Mouse (Mus musculus) cerebellum, adult 11-12 months (tissue): ENCODE measurements around the gene Retreg1.
A peak's percentile ranks its signal among the peaks of the same experiment; 100 is the strongest.

Experiments
- DNase-seq: peaks from one replicate; pipeline ENCODE4 v3.0.0; 2022

Gene Retreg1

DNA sequence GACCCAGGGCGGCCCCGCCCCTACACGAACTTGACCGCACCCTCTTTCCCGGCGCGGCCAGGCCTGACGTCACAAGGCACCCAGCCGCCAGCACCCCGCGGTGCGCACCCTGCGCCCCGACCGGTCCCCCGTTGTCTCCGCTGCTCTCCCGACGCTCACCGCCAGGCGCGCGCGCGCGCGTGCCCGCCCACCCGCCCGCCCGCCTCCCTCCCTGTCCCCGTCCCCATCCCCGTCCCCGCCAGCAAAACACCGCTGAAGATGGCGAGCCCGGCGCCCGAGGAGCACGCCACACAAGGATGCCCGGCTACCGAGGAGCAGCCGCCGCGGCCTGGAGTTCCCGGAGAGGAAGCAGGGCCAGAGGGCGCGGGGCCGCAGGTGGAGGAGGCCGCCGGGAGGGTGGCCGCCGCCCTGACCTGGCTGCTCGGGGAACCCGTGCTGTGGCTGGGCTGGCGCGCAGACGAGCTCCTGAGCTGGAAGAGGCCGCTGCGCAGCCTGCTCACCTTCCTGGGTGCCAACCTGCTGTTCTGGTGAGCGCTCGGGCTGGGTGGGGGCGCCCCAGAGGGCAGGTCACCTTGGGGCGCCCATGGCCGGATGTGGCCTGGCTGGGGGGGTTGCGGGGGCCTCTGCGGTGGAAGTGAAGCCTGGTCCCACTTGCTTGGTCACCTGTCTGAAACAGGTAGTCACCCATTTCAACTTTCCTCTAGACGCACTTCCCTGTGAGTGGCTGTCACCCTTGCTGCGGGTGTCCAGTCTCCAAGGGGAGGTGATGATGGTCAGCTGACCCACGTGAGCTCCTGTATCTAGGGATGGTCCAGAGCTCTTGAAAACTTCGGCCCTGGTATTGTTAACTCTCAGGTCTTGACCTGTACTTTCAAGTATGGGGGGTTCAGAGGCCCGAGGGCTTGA lies at the start of gene Retreg1:
Retreg1 (plus strand) TSS at position 95 of the 906 bp plus-strand sequence.
- peak; percentile 76 for DNase-seq

GRCm38 (mm10) chr15:25794123-25794522 lies 48.9 kb upstream of the Retreg1 start:
- DNase-seq = no peak

DNA sequence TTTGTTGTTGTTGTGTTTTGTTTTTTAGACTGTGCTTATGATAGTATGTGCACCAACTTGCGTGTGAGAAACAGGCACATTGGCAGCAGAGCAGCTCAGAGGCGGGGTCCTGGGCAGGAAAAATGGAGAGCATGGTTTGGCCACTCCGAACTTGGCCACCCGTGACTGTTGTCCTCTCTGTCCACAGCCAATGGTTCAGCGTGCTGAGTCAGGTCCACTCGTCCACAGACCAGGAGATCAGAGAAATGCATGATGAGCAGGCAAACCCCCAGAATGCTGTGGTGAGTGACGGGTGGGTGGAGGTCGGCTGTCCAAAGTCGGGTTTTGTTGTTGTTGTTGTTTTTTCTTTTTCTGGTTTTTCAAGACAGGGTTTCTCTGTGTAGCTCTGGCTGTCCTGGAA lies 47.5 kb upstream of the Retreg1 start:
- DNase-seq = no peak

DNA sequence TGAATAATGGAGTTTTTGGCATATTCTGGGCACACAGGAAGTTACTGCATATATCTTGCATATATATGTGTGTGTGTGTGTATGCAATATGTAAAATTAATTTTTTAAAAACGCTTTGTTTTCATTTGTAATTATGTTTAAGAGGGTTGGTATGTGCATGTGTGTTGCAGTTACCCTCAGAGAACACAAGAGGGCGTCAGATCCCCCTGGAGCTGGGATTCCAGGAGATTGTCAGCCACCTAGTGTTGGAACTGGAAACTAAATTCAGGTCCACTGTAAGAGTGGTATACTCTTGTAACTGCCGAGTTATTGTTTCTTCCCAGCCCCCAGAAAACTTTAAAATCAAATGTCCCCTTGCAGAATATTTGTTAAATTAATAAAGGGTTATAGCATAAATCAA lies 46.6 kb upstream of the Retreg1 start:
- DNase-seq = no peak

- no peak for DNase-seq
Observed at GRCm38 (mm10) chr15:25797179-25797578, 45.8 kb upstream of the Retreg1 start.

GRCm38 (mm10) chr15:25797888-25798287 lies 45.1 kb upstream of the Retreg1 start:
- no peak for DNase-seq

DNA sequence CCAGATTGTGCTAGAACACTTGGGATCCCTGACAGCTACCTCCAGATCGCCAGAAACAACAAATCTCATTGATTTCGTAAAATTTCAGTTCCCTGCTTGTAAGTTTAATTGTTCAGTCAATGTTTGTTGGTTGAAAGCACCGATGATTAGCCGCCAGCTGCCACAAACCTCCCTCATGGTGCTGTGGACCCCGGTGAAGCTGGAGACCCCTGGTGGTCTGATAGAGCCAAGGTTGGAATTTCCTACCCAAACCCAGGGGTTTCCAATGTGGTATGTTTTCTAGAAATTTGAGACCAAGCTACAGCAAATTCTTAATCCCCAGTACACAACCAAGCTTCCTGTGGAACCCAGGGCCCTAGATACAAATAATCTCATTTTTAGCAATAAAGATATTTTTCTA lies 41.3 kb upstream of the Retreg1 start:
- no peak for DNase-seq

- no peak for DNase-seq
Observed at GRCm38 (mm10) chr15:25802194-25802593, 40.8 kb upstream of the Retreg1 start.

DNA sequence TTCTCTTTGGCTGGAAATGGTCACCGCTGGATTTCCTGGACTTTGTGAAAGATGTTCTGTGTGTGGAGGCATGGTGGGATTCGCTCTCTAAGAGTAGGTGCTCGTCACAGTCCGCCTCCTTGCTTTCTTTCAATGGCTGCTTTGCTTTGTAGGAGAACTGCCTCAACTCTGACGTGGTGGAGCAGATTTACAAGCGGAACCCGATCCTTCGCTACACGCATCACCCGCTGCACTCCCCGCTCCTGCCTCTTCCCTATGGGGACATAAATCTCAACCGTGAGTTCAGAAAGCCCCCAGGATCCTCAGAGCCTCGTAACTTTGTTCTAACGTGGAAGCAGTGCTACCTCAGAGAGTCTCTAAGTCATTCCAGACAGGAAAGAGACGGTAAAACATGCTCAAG lies 39.9 kb upstream of the Retreg1 start:
- DNase-seq = no peak

DNA sequence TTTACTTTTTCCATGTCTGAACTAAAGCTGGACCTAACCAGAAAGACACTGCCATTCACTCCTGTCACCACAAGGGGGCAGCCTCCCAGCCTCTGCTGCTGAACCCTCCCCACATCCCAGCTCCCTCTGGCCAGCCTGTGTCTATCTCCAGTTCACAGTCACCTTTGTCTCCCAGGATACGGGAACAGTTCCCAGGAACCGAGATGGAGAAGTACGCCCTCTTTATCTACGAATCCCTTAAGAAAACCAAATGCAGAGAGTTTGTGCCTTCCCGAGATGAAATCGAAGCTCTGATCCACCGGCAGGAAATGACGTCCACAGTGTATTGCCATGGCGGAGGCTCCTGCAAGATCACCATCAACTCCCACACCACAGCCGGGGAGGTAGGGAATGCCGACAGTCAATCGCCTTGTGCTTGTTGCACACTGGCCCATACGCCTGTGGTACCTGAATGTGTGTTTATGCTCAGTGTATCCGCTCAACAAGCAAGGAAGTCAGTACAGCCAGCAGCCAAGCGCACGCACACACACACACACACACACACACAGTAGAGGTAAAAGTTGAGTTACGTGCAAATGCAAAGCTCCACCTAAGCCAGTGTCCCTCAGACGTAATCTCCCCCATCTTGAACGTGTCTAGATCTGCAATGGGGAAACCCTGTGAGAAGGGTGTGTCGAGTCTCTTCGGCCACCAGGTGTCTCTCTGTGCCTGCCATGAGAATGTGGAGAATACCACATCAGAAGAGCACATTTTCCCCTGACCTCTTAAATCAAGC lies 37.5 kb upstream of the Retreg1 start:
- peak; percentile 58 for DNase-seq

DNA sequence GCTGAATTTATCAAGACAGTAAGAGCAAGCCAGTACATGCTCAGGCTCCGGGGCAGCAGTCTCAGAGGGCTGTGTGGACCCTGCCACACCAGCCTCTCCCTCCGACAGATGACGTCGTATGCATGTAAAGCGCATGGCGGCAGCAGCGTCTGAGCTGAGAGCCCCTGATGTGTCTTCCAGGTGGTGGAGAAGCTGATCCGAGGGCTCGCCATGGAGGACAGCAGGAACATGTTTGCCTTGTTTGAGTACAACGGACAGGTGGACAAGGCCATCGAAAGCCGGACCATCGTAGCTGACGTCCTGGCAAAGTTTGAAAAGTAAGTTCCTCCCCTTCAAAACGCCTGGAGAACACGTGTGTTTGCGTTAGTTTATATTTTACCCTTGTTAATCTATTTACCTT lies 36.6 kb upstream of the Retreg1 start:
- no peak for DNase-seq

DNA sequence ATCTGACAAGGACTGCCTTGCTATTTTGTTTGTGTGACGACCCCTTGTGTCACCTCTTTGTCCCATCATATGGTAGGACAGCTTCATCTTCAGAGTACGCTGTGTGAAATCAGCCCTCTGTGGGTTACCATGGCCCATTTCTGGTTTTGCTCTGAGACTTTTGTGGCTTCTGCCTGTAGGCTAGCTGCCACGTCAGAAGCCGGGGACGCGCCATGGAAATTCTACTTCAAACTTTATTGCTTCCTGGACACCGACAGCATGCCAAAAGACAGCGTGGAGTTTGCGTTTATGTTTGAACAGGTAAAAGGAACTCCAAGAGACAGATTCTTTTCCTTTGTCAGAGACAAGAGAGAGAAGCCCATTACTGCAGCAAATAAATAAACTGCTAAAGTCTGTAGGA lies 36.1 kb upstream of the Retreg1 start:
- DNase-seq = no peak

GRCm38 (mm10) chr15:25808677-25809460 lies 34.1 kb upstream of the Retreg1 start:
- DNase-seq = no peak

DNA sequence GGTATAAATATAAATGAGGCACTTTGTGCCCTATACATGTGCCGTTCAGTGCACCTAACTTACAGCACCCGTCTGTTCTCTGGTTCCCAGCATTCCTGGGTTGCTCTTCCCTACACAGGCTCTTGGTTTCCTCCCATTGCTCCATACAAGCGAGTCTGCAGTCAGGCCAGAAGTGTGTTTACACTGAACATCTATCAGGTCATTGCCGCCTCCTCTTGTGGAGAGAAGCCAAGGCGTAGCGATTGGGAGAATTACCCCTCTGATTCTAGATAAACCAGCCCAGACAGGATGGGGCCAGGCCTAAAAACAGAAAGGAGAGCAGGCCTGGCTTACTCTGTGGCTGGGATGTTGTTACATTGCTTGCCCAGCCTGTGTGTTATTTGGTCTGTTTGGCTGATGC lies 33.3 kb upstream of the Retreg1 start:
- DNase-seq = no peak

- no peak for DNase-seq
Observed at GRCm38 (mm10) chr15:25811834-25812250, 31.1 kb upstream of the Retreg1 start.

DNA sequence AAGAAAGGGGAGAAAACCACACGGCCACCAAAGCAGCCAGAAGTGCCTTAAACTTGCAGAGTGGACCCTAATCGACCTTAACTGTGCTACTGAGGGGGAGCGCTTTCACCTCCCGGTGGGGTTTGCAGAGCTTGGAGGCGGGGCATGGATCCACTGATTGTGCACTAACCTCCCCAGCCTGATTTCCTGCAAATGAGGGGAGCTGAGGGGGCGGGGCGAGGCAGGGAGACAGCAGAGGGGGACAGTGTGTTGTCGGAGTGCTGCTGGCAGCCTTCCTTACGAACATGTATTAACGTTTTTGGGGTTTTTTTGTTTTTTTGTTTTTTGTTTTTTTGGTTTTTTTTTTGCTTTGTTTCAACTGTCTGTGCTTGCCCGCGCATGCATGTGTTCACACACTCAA lies 30.5 kb upstream of the Retreg1 start:
- no peak for DNase-seq

DNA sequence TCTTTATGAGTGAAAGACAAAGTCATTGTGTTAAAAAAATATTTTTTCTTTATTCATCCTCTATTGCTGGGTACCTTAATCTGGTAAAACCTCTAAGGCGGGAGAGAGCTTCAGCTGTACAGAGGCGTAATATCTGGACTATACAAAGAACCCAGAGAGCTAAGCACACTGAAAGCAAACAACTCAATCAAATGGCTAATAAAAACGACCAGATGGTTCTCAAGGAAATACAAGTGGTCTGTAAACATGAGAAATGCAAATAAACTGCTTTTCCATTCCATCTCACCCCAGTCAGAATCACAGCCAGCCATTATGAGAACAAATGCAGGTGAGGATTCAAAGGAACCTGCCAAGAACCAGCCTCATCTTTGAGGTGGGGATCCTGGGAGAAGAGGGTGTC lies 28.4 kb upstream of the Retreg1 start:
- DNase-seq = no peak

DNA sequence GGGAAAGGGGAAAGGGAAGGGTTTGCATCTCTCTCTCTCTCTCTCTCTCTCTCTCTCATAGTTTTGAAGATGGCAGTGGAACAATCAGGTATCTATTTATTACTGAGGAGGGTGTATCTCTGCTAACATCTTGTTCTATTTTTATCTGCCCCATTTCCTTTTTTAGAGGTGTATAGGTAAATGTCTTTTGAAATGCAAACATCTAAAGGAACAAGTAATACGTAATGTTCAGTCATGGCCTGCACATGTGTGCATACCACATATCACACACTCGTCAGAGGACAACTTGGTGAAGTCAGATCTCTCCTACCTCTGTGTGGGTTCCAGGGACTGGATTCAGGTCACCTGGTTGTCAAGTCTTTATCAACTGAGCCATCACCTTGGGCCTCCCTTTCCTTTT lies 25.8 kb upstream of the Retreg1 start:
- DNase-seq = no peak

- no peak for DNase-seq
Observed at GRCm38 (mm10) chr15:25821981-25822380, 21.0 kb upstream of the Retreg1 start.

DNA sequence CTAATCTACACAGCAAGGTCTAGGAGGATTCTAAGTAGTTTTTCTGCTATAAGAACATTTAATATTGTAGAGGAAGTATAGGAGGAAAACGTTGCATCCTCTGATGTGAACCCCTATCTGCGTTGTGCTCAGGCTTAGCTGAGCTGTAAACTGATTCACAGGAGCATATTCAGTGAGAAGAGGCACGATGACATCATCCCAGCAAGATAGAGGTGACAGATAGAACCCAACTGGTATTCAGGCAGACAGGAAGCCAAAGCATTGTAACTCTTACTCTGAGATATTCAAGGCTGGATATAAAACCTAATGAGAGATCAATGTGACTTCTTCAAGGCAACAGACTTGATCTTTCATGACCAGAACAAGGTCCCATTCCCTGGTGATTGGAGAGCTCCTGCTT lies 20.3 kb upstream of the Retreg1 start:
- no peak for DNase-seq

DNA sequence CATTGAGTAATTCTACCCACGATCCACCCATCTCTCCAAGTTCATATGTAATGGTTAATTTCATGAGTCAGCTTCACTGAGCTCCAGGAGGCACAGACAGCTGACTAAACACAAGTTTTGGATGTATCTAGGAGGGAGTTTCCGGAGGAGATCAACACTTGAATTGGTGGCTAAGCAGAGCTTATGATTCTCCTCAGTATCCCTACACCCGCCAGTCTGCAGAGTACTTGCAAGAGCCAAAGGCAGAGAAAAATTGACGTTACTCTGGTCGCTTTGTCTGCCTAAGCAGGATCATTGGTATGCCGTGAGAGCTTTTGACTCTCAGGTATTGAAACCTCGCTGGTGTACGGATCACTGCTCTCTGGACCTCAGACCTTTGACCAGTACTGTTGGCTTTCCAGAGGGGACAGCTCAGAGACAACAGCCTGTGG lies 16.4 kb upstream of the Retreg1 start:
- no peak for DNase-seq

DNA sequence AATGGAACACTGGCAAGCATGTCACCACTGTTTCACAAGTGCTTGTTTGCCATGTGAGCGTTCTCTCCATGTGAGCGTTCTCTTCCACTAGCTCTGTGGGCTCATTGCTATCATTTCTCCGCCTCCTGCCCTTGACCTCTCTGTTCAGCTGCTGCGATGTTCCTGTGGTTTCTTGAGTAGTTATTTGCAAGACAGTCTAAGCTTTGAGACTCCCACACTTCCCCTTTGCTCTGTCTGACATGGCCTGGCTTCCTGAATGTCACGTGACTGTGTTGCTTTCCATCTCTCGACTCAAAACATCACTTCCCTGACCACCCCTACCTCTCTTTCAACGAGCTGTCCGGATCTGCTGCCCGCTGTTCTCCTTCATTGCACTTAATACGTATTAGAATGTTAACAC lies 14.5 kb upstream of the Retreg1 start:
- DNase-seq = no peak

DNA sequence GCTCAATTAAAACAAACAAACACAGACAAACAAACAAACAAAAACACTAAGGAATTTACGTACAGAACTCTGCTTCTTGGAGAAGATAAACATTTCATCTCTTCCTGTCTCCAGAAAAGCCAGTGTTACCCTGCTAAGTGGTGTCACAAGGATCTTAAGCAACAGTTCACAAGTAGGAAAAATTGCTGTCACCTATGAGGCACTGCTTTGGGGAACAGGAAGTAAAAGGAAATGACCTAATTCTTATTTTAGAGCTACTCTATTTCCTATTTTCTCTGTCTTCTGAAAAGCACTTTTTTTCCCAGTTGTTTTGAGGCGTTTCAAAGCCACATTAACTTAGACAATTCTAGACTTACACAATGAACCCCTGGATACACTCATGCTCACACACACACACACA lies 12.6 kb upstream of the Retreg1 start:
- DNase-seq = no peak
